ENCODE assay signal across 1 mouse cellular context in the genomic region with DNA sequence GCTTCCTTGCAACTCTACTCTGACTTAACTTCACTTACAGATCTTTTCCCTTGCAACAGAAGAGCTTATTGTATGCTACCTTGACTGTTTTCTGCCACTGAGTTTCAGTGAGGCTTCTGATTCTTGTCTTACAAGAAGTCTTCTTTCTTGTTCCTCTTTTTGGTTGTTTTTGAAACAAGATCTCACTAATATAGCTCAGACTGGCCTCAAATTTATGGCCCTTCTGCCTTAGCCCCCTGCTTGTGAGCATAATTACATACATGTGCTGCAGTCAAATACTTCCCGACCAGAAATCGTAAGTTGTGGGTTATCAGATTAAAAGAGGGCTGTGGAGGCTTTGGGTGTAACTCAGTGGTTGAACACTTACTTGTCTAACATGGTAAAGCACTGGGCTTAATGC.
TF ChIP-seq lines count a peak whose summit lies in the region.

No protein-coding gene starts in this region.

TF ChIP-seq in CH12.LX, 34 proteins besides CTCF, POLR2A, EP300 and RAD21 (continued from another document):
- TF ChIP-seq ETS1 (conservative IDR thresholded peaks at IDR 0.05; ENCODE audit: low read depth, low read length) = no peak
- TF ChIP-seq BHLHE40 (IDR thresholded peaks at IDR 0.05; ENCODE audit: low read depth, low read length) = 0 out of 2 replicates have a peak, but pooled peaks have one; percentile 24
- TF ChIP-seq RCOR1 (conservative IDR thresholded peaks at IDR 0.05; ENCODE audit: low read depth, low read length) = no peak
- TF ChIP-seq JUND (conservative IDR thresholded peaks at IDR 0.05; ENCODE audit: low read depth, low read length) = 0 out of 2 replicates have a peak, but pooled peaks have one; percentile 10
